Mouse (Mus musculus): ENCODE data around the gene Stau1. TPM values are rescaled to one million over a fixed set of nuclear protein-coding genes. Genes with fewer than 3 reads are reported as not detected.
"Not testable (repeated sequence)": the region's sequence is repeated elsewhere in the genome, so short reads cannot be mapped to it uniquely, and the experiment has no call there.

The Stau1 gene
- polyA plus RNA-seq, 1 experiment from 2014 or later = 31.5 TPM

GRCm38 (mm10) chr2:167009483-167009882 is 13.4 kb upstream of the Stau1 start:
- WGBS (ENCODE audit: insufficient replicate concordance) = 53% methylated on average over 4 of the region's 4 CpGs
- Histone ChIP-seq H3K9ac (replicated peaks) (no peak overlapping the region), H3K27ac (ENCODE audit: low read depth) (no peak overlapping the region)

GRCm38 (mm10) chr2:167007565-167007964 is 11.5 kb upstream of the Stau1 start:
- not testable (repeated sequence) for H3K9ac ChIP-seq (replicated peaks); H3K27me3 ChIP-seq (ENCODE audit: insufficient read depth, low read length); H3K27ac ChIP-seq (ENCODE audit: low read depth); DNase-seq; H3K4me3 ChIP-seq (ENCODE audit: low read depth, low read length); H3K36me3 ChIP-seq (replicated peaks; ENCODE audit: insufficient read depth, low read length); H3K9me3 ChIP-seq (ENCODE audit: low read length); H3K4me1 ChIP-seq (ENCODE audit: insufficient read depth)
- WGBS (ENCODE audit: insufficient replicate concordance) = 46% methylated on average over 4 of the region's 4 CpGs
- peak; percentile 46 for ATAC-seq
- peak overlapping the region; percentile 20; the same call in 1 of the 2 replicates for H3K4me2 ChIP-seq (ENCODE audit: low read depth, low read length)

More at GRCm38 (mm10) chr2:167009483-167009882, 13.4 kb upstream of the Stau1 start:
- H3K9me3 ChIP-seq (ENCODE audit: low read length) = no peaks in the 10 kb centered on the region
- TF ChIP-seq EP300 (IDR thresholded peaks at IDR 0.05; ENCODE audit: low read depth) (no peak), CTCF (IDR thresholded peaks at IDR 0.05; ENCODE audit: low read depth) (no peak)
- peaks cover 8% of the 10 kb centered on the region for H3K4me1 ChIP-seq (ENCODE audit: insufficient read depth)
- no peak overlapping the region for H3K4me3 ChIP-seq (ENCODE audit: low read depth, low read length)
- H3K36me3 ChIP-seq (replicated peaks; ENCODE audit: insufficient read depth, low read length) = no peaks in the 10 kb centered on the region
- DNase-seq (no peak), ATAC-seq (no peak)
- no peak overlapping the region for H3K4me2 ChIP-seq (ENCODE audit: low read depth, low read length)
- no peaks in the 10 kb centered on the region for H3K27me3 ChIP-seq (ENCODE audit: insufficient read depth, low read length)

GRCm38 (mm10) chr2:167007001-167007491 is 10.9 kb upstream of the Stau1 start:
- peaks cover 7% of the 10 kb centered on the region for H3K4me1 ChIP-seq (ENCODE audit: insufficient read depth)
- no peak overlapping the region for H3K9ac ChIP-seq (replicated peaks)
- no peaks in the 10 kb centered on the region for H3K27me3 ChIP-seq (ENCODE audit: insufficient read depth, low read length)
- H3K9me3 ChIP-seq (ENCODE audit: low read length) = no peaks in the 10 kb centered on the region
- H3K4me3 ChIP-seq (ENCODE audit: low read depth, low read length) = no peak overlapping the region
- TF ChIP-seq EP300 (IDR thresholded peaks at IDR 0.05; ENCODE audit: low read depth) = no peak
- TF ChIP-seq CTCF (IDR thresholded peaks at IDR 0.05; ENCODE audit: low read depth) = no peak
- H3K4me2 ChIP-seq (ENCODE audit: low read depth, low read length) = peak overlapping the region; percentile 20; the same call in 1 of the 2 replicates
- WGBS (ENCODE audit: insufficient replicate concordance) = 71% methylated on average over 13 of the region's 13 CpGs
- 0 out of 2 replicates have a peak, but pooled peaks have one; percentile 9 for ATAC-seq
- H3K36me3 ChIP-seq (replicated peaks; ENCODE audit: insufficient read depth, low read length) = no peaks in the 10 kb centered on the region
- no peak for DNase-seq
- H3K27ac ChIP-seq (ENCODE audit: low read depth) = peak overlapping the region; percentile 29; the same call in 1 of the 2 replicates

GRCm38 (mm10) chr2:167006355-167006754 is 10.3 kb upstream of the Stau1 start:
- TF ChIP-seq EP300 (IDR thresholded peaks at IDR 0.05; ENCODE audit: low read depth) (no peak), CTCF (IDR thresholded peaks at IDR 0.05; ENCODE audit: low read depth) (no peak)
- DNase-seq (no peak), ATAC-seq (peak; percentile 66)
- Histone ChIP-seq H3K27me3 (ENCODE audit: insufficient read depth, low read length) (no peaks in the 10 kb centered on the region), H3K27ac (ENCODE audit: low read depth) (peak overlapping the region; percentile 29), H3K9ac (replicated peaks) (no peak overlapping the region), H3K4me1 (ENCODE audit: insufficient read depth) (peaks cover 7% of the 10 kb centered on the region), H3K36me3 (replicated peaks; ENCODE audit: insufficient read depth, low read length) (no peaks in the 10 kb centered on the region), H3K9me3 (ENCODE audit: low read length) (no peaks in the 10 kb centered on the region), H3K4me3 (ENCODE audit: low read depth, low read length) (no peak overlapping the region), H3K4me2 (ENCODE audit: low read depth, low read length) (0 out of 2 replicates have a peak overlapping the region, but pooled peaks have one; percentile 9)
- 76% methylated on average over 2 of the region's 2 CpGs for WGBS (ENCODE audit: insufficient replicate concordance)

GRCm38 (mm10) chr2:167004099-167004854 is 8.2 kb upstream of the Stau1 start:
- no peaks in the 10 kb centered on the region for H3K27me3 ChIP-seq (ENCODE audit: insufficient read depth, low read length)
- ATAC-seq (peak; percentile 66), DNase-seq (peak; percentile 65)
- 44% methylated on average over 8 of the region's 8 CpGs for WGBS (ENCODE audit: insufficient replicate concordance)
- TF ChIP-seq CTCF (IDR thresholded peaks at IDR 0.05; ENCODE audit: low read depth) (peak; percentile 89), EP300 (IDR thresholded peaks at IDR 0.05; ENCODE audit: low read depth) (no peak)
- H3K27ac ChIP-seq (ENCODE audit: low read depth) = no peak overlapping the region
- H3K4me3 ChIP-seq (ENCODE audit: low read depth, low read length) = no peak overlapping the region
- H3K4me2 ChIP-seq (ENCODE audit: low read depth, low read length) = no peak overlapping the region
- H3K9me3 ChIP-seq (ENCODE audit: low read length) = no peaks in the 10 kb centered on the region
- H3K36me3 ChIP-seq (replicated peaks; ENCODE audit: insufficient read depth, low read length) = no peaks in the 10 kb centered on the region
- peaks cover 7% of the 10 kb centered on the region for H3K4me1 ChIP-seq (ENCODE audit: insufficient read depth)
- no peak overlapping the region for H3K9ac ChIP-seq (replicated peaks)

GRCm38 (mm10) chr2:167001486-167001885 is 5.4 kb upstream of the Stau1 start:
- H3K4me1 ChIP-seq (ENCODE audit: insufficient read depth) = peaks cover 2% of the 10 kb centered on the region
- TF ChIP-seq CTCF (IDR thresholded peaks at IDR 0.05; ENCODE audit: low read depth) (no peak), EP300 (IDR thresholded peaks at IDR 0.05; ENCODE audit: low read depth) (no peak)

More at GRCm38 (mm10) chr2:167001486-167001885, 5.4 kb upstream of the Stau1 start:
- Histone ChIP-seq H3K4me2 (ENCODE audit: low read depth, low read length) (no peak overlapping the region), H3K4me3 (ENCODE audit: low read depth, low read length) (no peak overlapping the region), H3K36me3 (replicated peaks; ENCODE audit: insufficient read depth, low read length) (no peaks in the 10 kb centered on the region), H3K27me3 (ENCODE audit: insufficient read depth, low read length) (no peaks in the 10 kb centered on the region), H3K27ac (ENCODE audit: low read depth) (no peak overlapping the region), H3K9ac (replicated peaks) (no peak overlapping the region), H3K9me3 (ENCODE audit: low read length) (no peaks in the 10 kb centered on the region)
- DNase-seq (no peak), ATAC-seq (no peak)
- WGBS (ENCODE audit: insufficient replicate concordance) = 75% methylated on average over 9 of the region's 9 CpGs

All from liver, postnatal 0 days (tissue).